Mouse (Mus musculus): ENCODE results near the gene 2310002L09Rik.
"Not testable (repeated sequence)": the region's sequence is repeated elsewhere in the genome, so short reads cannot be mapped to it uniquely, and the experiment has no call there.

GRCm38 (mm10) chr4:73905853-73906252 lies 44.8 kb downstream of the 2310002L09Rik start, which contains the start of gene Gm13871:
- not testable (repeated sequence) for TF ChIP-seq CTCF (IDR thresholded peaks at IDR 0.05; ENCODE audit: insufficient read depth, low read length); POLR2A (IDR thresholded peaks at IDR 0.05; ENCODE audit: borderline replicate concordance, extremely low read depth, low read depth, low read length)

All from lung, adult 2 months (tissue).